Mouse (Mus musculus) G1E (cell line): ENCODE results near the gene Efemp1.

Experiments used
- CTCF ChIP-seq: IDR thresholded peaks from 2 replicates; pipeline ENCODE4 v1.5.1; 2012; ENCODE audit warnings: low read depth, low read length, inconsistent platforms, mixed read lengths
- GATA1 ChIP-seq: IDR thresholded peaks from 2 replicates; pipeline ENCODE4 v1.6.1; 2012; ENCODE audit warnings: borderline replicate concordance, low read length, inconsistent platforms, mixed read lengths
- POLR2AphosphoS5 ChIP-seq: IDR thresholded peaks from 2 replicates; pipeline ENCODE4 v1.6.1; 2012; ENCODE audit warnings: low read depth, low read length, inconsistent platforms; ENCODE audit not compliant: insufficient replicate concordance
- TAL1 ChIP-seq: conservative IDR thresholded peaks from 2 replicates; pipeline ENCODE4 v1.6.1; 2012; ENCODE audit warnings: low read depth, low read length, inconsistent platforms, mixed read lengths

DNA sequence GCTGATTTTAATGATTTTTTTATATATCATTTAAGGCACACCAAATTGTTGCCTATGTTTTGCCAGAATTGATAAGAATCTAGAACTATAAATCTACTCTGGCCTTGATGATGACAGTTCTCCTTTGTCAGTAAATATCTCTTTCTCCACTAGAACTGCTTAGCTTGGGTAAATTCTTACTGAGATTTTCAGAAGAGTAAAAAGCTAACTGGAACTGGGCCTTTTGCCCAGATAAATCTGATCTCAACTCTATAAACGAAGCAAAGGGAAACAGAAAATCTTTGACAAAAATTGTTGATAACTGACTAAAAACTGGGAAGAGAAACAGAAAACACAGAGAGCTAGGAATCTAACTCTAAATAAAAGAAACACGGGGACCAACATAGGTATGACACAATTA, 51.6 kb downstream of the Efemp1 start:
- TF ChIP-seq CTCF (no peak), GATA1 (no peak), TAL1 (no peak), POLR2AphosphoS5 (no peak)
